Mouse (Mus musculus) testis, adult 2 months (tissue): ENCODE results near the gene Kcnc3. TPM values are rescaled to one million over a fixed set of nuclear protein-coding genes. Genes with fewer than 3 reads are reported as not detected.

Experiments used
- H3K27ac ChIP-seq: fragments of 200-500 bp; 2 replicates; pipeline ENCODE4 v1.5.1; 2012; ENCODE audit warnings: low read depth, low read length; ENCODE audit not compliant: control insufficient read depth, insufficient read depth
- H3K27me3 ChIP-seq: fragments of 200-500 bp; 2 replicates; pipeline ENCODE4 v1.6.1; 2012; ENCODE audit warnings: mild to moderate bottlenecking, low read length, moderate library complexity; ENCODE audit not compliant: control insufficient read depth, insufficient read depth
- H3K36me3 ChIP-seq: fragments of 200-500 bp; 2 replicates; pipeline ENCODE4 v1.6.1; 2012; ENCODE audit warnings: mild to moderate bottlenecking, low read length; ENCODE audit not compliant: control insufficient read depth, insufficient read depth
- H3K4me1 ChIP-seq: fragments of 200-500 bp; 2 replicates; pipeline ENCODE4 v1.6.1; 2012; ENCODE audit warnings: low read length; ENCODE audit not compliant: control insufficient read depth, insufficient read depth
- H3K4me3 ChIP-seq: fragments of 200-500 bp; 2 replicates; pipeline ENCODE4 v1.5.1; 2012; ENCODE audit warnings: low read depth, mild to moderate bottlenecking, low read length, moderate library complexity, mixed read lengths; ENCODE audit not compliant: control insufficient read depth
- CTCF ChIP-seq: fragments of 200-500 bp; IDR thresholded peaks from 2 replicates; pipeline ENCODE4 v1.5.1; 2012; ENCODE audit warnings: low read depth, mild to moderate bottlenecking, inconsistent platforms, low read length, moderate library complexity; ENCODE audit not compliant: control insufficient read depth, insufficient read depth, insufficient replicate concordance
- POLR2A ChIP-seq: fragments of 200-500 bp; IDR thresholded peaks from 2 replicates; pipeline ENCODE4 v1.6.1; 2012; ENCODE audit warnings: low read depth, mild to moderate bottlenecking, inconsistent platforms, low read length, moderate library complexity; ENCODE audit not compliant: control insufficient read depth
- polyA plus RNA-seq: library from polyadenylated mRNA; depleted of rRNA; stranded (reverse); fragments of >200 nt; gene quantifications from 2 replicates; pipeline ENCODE4 v1.2.3, GENCODE M21; 2012

Gene Kcnc3
- polyA plus RNA-seq, 1 experiment: 0.70 TPM

DNA sequence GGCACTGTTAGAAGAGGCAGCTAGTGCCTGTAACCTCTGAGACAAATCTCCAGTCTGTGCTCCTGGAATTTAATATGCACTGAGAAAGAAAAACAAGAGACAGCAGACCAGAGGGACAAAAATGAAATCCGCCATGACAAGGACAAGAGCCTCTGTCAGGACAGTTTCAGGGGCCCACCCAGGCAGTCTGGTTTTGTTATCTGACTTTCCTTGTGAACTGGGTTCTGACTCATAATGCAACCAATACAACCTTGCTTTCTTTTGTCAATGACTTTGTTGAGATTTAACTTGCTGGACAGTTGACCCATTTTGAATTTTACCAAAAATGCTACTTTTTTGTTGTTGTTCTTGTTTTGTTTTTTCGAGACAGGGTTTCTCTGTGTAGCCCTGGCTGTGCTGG is 32.8 kb upstream of the Kcnc3 start:
- Histone ChIP-seq H3K4me1 (no peaks in the 10 kb centered on the region; the same call in none of the 2 replicates), H3K27ac (no peak overlapping the region), H3K27me3 (no peaks in the 10 kb centered on the region), H3K4me3 (no peak overlapping the region), H3K36me3 (no peaks in the 10 kb centered on the region)
- TF ChIP-seq CTCF (no peak), POLR2A (no peak)

DNA sequence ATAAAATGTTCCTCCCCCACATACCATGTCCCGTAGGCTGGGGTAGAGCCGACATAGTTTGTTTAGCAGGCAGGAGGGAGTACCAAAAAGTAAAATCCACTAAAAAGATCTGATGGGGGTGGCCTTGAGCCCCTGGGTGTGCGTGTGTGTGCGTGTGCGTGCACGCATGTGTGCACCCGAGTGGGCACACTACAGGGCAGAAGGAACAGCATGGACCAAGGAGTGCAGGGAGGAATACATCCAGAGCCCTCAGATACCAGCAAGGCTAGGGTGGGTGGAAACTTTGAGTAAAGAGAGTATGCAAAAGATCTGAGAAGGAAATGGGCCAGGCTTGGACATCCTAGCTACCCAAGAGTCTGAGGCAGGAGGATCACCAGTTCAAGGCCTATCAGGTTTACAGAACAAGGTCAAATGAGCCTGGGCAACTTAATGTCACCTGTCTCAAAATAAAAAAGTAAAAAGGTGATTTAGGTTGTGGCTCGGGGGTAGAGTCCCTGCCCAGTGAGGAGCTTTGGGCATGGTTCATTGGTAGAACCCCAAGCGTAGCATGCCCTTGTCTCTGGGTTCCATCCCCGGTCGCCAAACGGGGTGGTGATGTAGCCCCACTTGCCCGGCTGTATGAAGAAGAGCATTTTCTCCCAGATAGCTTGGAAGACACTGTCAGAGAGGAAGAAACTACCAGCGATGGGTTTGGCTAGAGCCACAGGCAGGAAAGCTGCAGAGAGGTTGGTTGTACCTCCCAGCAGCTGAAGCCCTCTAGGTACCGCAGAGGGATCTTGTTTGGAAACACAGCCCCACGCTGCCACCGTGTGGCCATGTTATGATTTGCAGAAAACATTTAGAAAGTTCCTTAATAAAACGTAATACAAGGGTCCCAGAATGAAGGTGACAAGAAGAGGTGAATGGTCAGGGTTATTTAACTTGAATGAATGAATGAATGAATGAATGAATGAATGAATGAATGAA is 29.7 kb upstream of the Kcnc3 start:
- H3K27me3 ChIP-seq: no peaks in the 10 kb centered on the region
- peak; percentile 79; the same call in 1 of the 2 replicates for TF ChIP-seq CTCF
- TF ChIP-seq POLR2A: no peak
- no peaks in the 10 kb centered on the region for H3K36me3 ChIP-seq
- H3K4me3 ChIP-seq: no peak overlapping the region
- H3K4me1 ChIP-seq: no peaks in the 10 kb centered on the region
- no peak overlapping the region for H3K27ac ChIP-seq

DNA sequence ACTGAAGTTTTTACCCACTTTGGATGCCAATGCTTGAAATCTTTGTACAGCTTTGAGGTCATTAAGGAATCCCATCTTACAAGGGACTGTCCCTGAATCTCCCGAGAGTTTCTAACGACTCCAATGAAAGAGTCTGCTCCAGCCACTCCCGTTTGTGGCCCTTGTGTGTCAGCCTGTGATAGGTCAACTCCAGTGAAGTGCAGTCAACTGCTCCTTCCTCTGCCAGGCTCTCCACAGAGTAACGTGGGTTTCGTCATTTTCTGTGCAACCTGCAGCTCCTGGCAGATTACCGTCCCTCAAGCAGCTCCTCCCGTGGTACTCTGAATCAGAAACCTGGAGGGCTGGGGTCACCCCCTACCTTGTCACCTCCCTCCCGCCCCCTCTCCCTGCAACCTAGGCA is 27.2 kb upstream of the Kcnc3 start:
- Histone ChIP-seq H3K4me1 (no peaks in the 10 kb centered on the region), H3K27ac (no peak overlapping the region), H3K27me3 (no peaks in the 10 kb centered on the region), H3K4me3 (no peak overlapping the region), H3K36me3 (no peaks in the 10 kb centered on the region)
- no peak for TF ChIP-seq CTCF
- no peak for TF ChIP-seq POLR2A

DNA sequence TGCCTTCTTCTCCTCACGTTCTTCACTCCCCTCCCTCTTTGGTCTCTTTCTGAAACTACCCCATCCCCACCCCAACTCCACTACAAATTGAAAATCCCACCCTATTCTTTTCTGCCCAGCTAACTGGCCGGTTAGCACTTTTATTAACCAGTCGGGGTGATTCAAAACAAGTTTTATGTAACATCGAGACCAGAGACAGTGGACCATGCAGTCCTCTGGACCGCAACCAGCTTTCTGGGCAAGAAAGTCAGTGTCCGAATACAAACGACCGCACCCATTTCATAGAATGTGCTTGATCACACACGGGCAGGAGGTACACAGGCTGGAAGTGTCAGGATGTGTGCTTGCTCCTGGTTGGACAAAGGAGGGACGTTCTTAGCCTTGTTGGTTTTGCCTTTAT is 26.0 kb upstream of the Kcnc3 start:
- Histone ChIP-seq H3K4me1 (no peaks in the 10 kb centered on the region), H3K27ac (no peak overlapping the region), H3K36me3 (no peaks in the 10 kb centered on the region), H3K27me3 (no peaks in the 10 kb centered on the region), H3K4me3 (no peak overlapping the region)
- TF ChIP-seq POLR2A: no peak
- no peak for TF ChIP-seq CTCF

DNA sequence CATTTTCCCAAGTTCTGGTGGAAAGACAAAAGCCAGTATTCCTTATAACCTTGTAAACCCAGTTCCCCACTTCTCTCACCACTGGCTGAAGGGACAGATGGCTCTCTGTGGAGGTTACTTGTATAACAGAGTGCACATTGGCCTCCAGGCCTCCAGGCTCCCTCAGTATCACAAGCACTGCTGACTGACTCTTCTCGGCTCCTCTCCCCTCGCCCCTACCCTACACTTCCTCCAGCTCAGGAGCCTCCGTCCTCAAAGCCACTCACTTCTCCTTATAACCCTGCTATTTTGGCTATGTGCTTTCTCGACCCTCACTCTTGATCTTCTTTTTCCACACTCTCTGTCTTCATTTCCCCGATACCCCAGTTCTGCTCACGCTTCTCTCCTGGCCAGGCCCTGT is 25.1 kb upstream of the Kcnc3 start:
- no peak overlapping the region for H3K27ac ChIP-seq
- H3K4me3 ChIP-seq: no peak overlapping the region
- no peaks in the 10 kb centered on the region for H3K4me1 ChIP-seq
- TF ChIP-seq CTCF (no peak), POLR2A (no peak)
- no peaks in the 10 kb centered on the region for H3K36me3 ChIP-seq
- no peaks in the 10 kb centered on the region for H3K27me3 ChIP-seq

DNA sequence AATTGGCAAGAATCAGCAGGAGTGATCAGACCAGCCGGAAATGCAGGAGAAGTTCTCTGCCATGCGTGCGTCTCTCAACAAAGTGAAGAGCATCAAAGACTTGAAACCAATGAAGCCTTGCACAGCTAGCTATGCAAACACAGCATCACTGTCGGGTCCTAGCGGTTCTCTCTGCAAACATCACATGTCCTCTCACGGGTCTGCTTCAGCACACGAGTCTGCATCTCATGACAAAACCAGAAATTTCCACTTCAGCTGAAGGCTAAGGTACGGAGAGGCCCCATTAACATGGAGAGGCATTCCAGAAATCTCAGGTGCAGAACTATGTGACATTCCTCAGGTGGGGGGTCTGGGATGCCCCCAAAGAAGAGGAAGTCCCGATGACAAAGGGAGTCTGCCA is 21.7 kb upstream of the Kcnc3 start:
- Histone ChIP-seq H3K27ac (no peak overlapping the region), H3K4me3 (no peak overlapping the region), H3K27me3 (no peaks in the 10 kb centered on the region), H3K4me1 (no peaks in the 10 kb centered on the region), H3K36me3 (no peaks in the 10 kb centered on the region)
- no peak for TF ChIP-seq CTCF
- TF ChIP-seq POLR2A: no peak

DNA sequence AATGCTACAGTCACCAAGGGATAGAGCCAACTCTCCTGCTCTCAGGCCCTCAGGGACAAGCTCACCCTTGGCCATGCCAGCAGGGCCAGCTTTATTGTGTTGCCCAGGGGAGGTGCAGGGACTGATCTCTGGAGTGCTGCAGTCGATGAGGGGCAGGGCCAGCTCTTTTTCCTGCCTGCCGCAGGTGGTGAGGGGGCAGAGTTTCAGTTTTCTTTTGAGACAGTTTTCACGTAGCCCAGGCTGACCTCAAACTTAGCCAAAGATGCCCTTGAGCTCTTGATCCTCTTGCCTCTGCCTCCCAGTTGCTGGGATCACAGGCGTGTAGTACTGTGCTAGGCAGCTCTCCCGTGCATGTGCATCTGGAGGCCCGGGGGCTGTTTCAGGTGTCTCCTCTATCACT is 19.5 kb upstream of the Kcnc3 start:
- Histone ChIP-seq H3K4me1 (no peaks in the 10 kb centered on the region), H3K4me3 (no peak overlapping the region), H3K27ac (no peak overlapping the region), H3K36me3 (no peaks in the 10 kb centered on the region), H3K27me3 (no peaks in the 10 kb centered on the region)
- TF ChIP-seq POLR2A (no peak), CTCF (no peak)
